Mouse (Mus musculus) hindbrain, embryonic 12.5 days (tissue): ENCODE results near the gene Stk32b. TPM values are rescaled to one million over a fixed set of nuclear protein-coding genes. Genes with fewer than 3 reads are reported as not detected.

Source experiments
- ATAC-seq: fragments of 200-750 bp; cut with Nextera tagmentation; 2 replicates; pipeline ENCODE4 v1.8.0; 2017; ENCODE audit warnings: moderate TSS enrichment; ENCODE audit not compliant: low FRiP score
- H3K27ac ChIP-seq: fragments of 300-500 bp; sonication (generic); 2 replicates; pipeline ENCODE4 v1.5.1; 2016; ENCODE audit warnings: mild to moderate bottlenecking
- H3K27me3 ChIP-seq: fragments of 300-500 bp; sonication (generic); 2 replicates; pipeline ENCODE4 v1.6.1; 2016; ENCODE audit warnings: mild to moderate bottlenecking
- H3K36me3 ChIP-seq: fragments of 300-500 bp; sonication (generic); 2 replicates; pipeline ENCODE4 v1.6.1; 2016; ENCODE audit warnings: mild to moderate bottlenecking
- H3K4me1 ChIP-seq: fragments of 300-500 bp; sonication (generic); 2 replicates; pipeline ENCODE4 v1.6.1; 2016
- H3K4me2 ChIP-seq: fragments of 300-500 bp; sonication (generic); replicated peaks from 2 replicates; pipeline ENCODE4 v1.6.1; 2016; ENCODE audit warnings: mild to moderate bottlenecking
- H3K4me3 ChIP-seq: fragments of 300-500 bp; sonication (generic); 2 replicates; pipeline ENCODE4 v1.5.1; 2016; ENCODE audit warnings: mild to moderate bottlenecking
- H3K9ac ChIP-seq: fragments of 300-500 bp; sonication (generic); 2 replicates; pipeline ENCODE4 v1.6.1; 2016; ENCODE audit warnings: mild to moderate bottlenecking, moderate library complexity
- H3K9me3 ChIP-seq: fragments of 300-500 bp; sonication (generic); replicated peaks from 2 replicates; pipeline ENCODE4 v1.6.1; 2016; ENCODE audit warnings: mild to moderate bottlenecking
- WGBS: fragments of 180-500 bp; shearing (Covaris S2); methylation state at CpG from one replicate; pipeline ENCODE4 v1.1.7; 2016; 5-methylcytosine and 5-hydroxymethylcytosine counted together
- polyA plus RNA-seq: library from polyadenylated mRNA; unstranded; fragments of >200 nt; fragmentation: Nextera tagmentation; extraction: Ambion mirVana; gene quantifications from 2 replicates; pipeline ENCODE4 v1.2.1, GENCODE M21; 2016

Gene Stk32b
- 8.6 and 9.3 TPM in 2 replicates for polyA plus RNA-seq

GRCm38 (mm10) chr5:37716505-37717372 lies at the start of gene Stk32b:
Gene Stk32b (minus strand): TSS chr5:37717171.
- Histone ChIP-seq H3K4me2 (peak within 1 kb of the TSS; percentile 86), H3K4me1 (peaks cover 19% of the 10 kb centered on the region), H3K27me3 (peaks cover 34% of the 10 kb centered on the region), H3K9me3 (no peaks in the 10 kb centered on the region), H3K36me3 (no peaks in the 10 kb centered on the region), H3K4me3 (peak within 1 kb of the TSS; percentile 49), H3K9ac (peak within 1 kb of the TSS; percentile 75), H3K27ac (peak within 1 kb of the TSS; percentile 82)
- peak; percentile 91 for ATAC-seq
- WGBS, result under 1% methylated on average over 40 of the region's 40 CpGs

- no peak for ATAC-seq
Observed at GRCm38 (mm10) chr5:37765851-37766250, 48.9 kb upstream of the Stk32b start.

GRCm38 (mm10) chr5:37762046-37762445 lies 45.1 kb upstream of the Stk32b start:
- Histone ChIP-seq H3K4me2 (no peak overlapping the region), H3K4me1 (0 out of 2 replicates have a peak, but pooled peaks cover 2% of the 10 kb centered on the region), H3K36me3 (no peaks in the 10 kb centered on the region), H3K9ac (no peak overlapping the region), H3K27ac (no peak overlapping the region), H3K9me3 (no peaks in the 10 kb centered on the region), H3K27me3 (peaks cover 8% of the 10 kb centered on the region; the same call in 1 of the 2 replicates), H3K4me3 (no peak overlapping the region)
- WGBS, result 94% methylated on average over 3 of the region's 3 CpGs
- no peak for ATAC-seq

More at GRCm38 (mm10) chr5:37765851-37766250, 48.9 kb upstream of the Stk32b start:
- Histone ChIP-seq H3K9me3 (no peaks in the 10 kb centered on the region), H3K27me3 (peaks cover 11% of the 10 kb centered on the region; the same call in 1 of the 2 replicates), H3K4me3 (no peak overlapping the region), H3K9ac (no peak overlapping the region), H3K27ac (no peak overlapping the region), H3K36me3 (no peaks in the 10 kb centered on the region), H3K4me1 (0 out of 2 replicates have a peak, but pooled peaks cover 2% of the 10 kb centered on the region), H3K4me2 (no peak overlapping the region)
- 27% methylated on average over 8 of the region's 8 CpGs for WGBS

GRCm38 (mm10) chr5:37753366-37753765 lies 36.4 kb upstream of the Stk32b start:
- WGBS, result 79% methylated on average over 7 of the region's 7 CpGs
- no peaks in the 10 kb centered on the region for H3K4me1 ChIP-seq
- no peak overlapping the region for H3K4me3 ChIP-seq
- no peaks in the 10 kb centered on the region; the same call in 1 of the 2 replicates for H3K27me3 ChIP-seq
- H3K9me3 ChIP-seq, result no peaks in the 10 kb centered on the region
- H3K9ac ChIP-seq, result no peak overlapping the region
- H3K36me3 ChIP-seq, result no peaks in the 10 kb centered on the region
- no peak overlapping the region for H3K27ac ChIP-seq
- no peak overlapping the region for H3K4me2 ChIP-seq
- ATAC-seq, result no peak

- no peak overlapping the region for H3K27ac ChIP-seq
- no peaks in the 10 kb centered on the region; the same call in 1 of the 2 replicates for H3K27me3 ChIP-seq
- no peaks in the 10 kb centered on the region for H3K36me3 ChIP-seq
- no peaks in the 10 kb centered on the region for H3K9me3 ChIP-seq
- H3K9ac ChIP-seq, result no peak overlapping the region
- ATAC-seq, result peak; percentile 80
- H3K4me3 ChIP-seq, result no peak overlapping the region
- no peak overlapping the region for H3K4me2 ChIP-seq
- no peaks in the 10 kb centered on the region for H3K4me1 ChIP-seq
- 60% methylated on average over 8 of the region's 8 CpGs for WGBS
Observed at GRCm38 (mm10) chr5:37752027-37752967, 35.3 kb upstream of the Stk32b start.

GRCm38 (mm10) chr5:37743889-37744707 lies 27.1 kb upstream of the Stk32b start:
- Histone ChIP-seq H3K4me1 (no peaks in the 10 kb centered on the region), H3K27me3 (no peaks in the 10 kb centered on the region), H3K9me3 (peaks cover 8% of the 10 kb centered on the region; the same call in 1 of the 2 replicates), H3K9ac (no peak overlapping the region), H3K4me3 (no peak overlapping the region), H3K4me2 (no peak overlapping the region), H3K36me3 (no peaks in the 10 kb centered on the region), H3K27ac (no peak overlapping the region)
- WGBS, result 79% methylated on average over 13 of the region's 13 CpGs
- no peak for ATAC-seq

GRCm38 (mm10) chr5:37736213-37736612 lies 19.2 kb upstream of the Stk32b start:
- Histone ChIP-seq H3K4me3 (no peak overlapping the region), H3K9ac (no peak overlapping the region), H3K27me3 (no peaks in the 10 kb centered on the region), H3K4me2 (no peak overlapping the region), H3K27ac (no peak overlapping the region), H3K36me3 (no peaks in the 10 kb centered on the region), H3K9me3 (0 out of 2 replicates have a peak, but pooled peaks cover 5% of the 10 kb centered on the region), H3K4me1 (peaks cover 6% of the 10 kb centered on the region; the same call in 1 of the 2 replicates)
- 58% methylated on average over 7 of the region's 7 CpGs for WGBS
- no peak for ATAC-seq

- Histone ChIP-seq H3K4me3 (no peak within 1 kb of the TSS), H3K27ac (no peak within 1 kb of the TSS), H3K27me3 (no peaks in the 10 kb centered on the region), H3K36me3 (no peaks in the 10 kb centered on the region), H3K4me1 (peaks cover 6% of the 10 kb centered on the region; the same call in 1 of the 2 replicates), H3K9ac (no peak within 1 kb of the TSS), H3K4me2 (no peak within 1 kb of the TSS), H3K9me3 (0 out of 2 replicates have a peak, but pooled peaks cover 5% of the 10 kb centered on the region)
- 44% methylated on average over 5 of the region's 5 CpGs for WGBS
- ATAC-seq, result no peak
Observed at GRCm38 (mm10) chr5:37735224-37735623, 18.3 kb upstream of the Stk32b start, which contains the start of gene Cytl1. Gene Cytl1 (plus strand): TSS chr5:37735519.

GRCm38 (mm10) chr5:37730781-37731180 lies 13.8 kb upstream of the Stk32b start:
- Histone ChIP-seq H3K4me2 (no peak overlapping the region), H3K27me3 (no peaks in the 10 kb centered on the region), H3K9me3 (0 out of 2 replicates have a peak, but pooled peaks cover 5% of the 10 kb centered on the region), H3K4me1 (peaks cover 6% of the 10 kb centered on the region; the same call in 1 of the 2 replicates), H3K36me3 (no peaks in the 10 kb centered on the region), H3K9ac (no peak overlapping the region), H3K27ac (no peak overlapping the region), H3K4me3 (no peak overlapping the region)
- ATAC-seq, result no peak
- 78% methylated on average over 2 of the region's 2 CpGs for WGBS

- ATAC-seq, result no peak
- no peaks in the 10 kb centered on the region for H3K9me3 ChIP-seq
- no peaks in the 10 kb centered on the region for H3K36me3 ChIP-seq
- no peak overlapping the region for H3K4me2 ChIP-seq
- no peaks in the 10 kb centered on the region for H3K27me3 ChIP-seq
- no peak overlapping the region for H3K27ac ChIP-seq
- H3K4me3 ChIP-seq, result no peak overlapping the region
- 63% methylated on average over 4 of the region's 4 CpGs for WGBS
- no peak overlapping the region for H3K9ac ChIP-seq
- H3K4me1 ChIP-seq, result peaks cover 4% of the 10 kb centered on the region
Observed at GRCm38 (mm10) chr5:37725220-37725886, 8.4 kb upstream of the Stk32b start.

- no peak for ATAC-seq
- H3K4me3 ChIP-seq, result no peak overlapping the region
- peaks cover 27% of the 10 kb centered on the region for H3K27me3 ChIP-seq
- no peak overlapping the region for H3K4me2 ChIP-seq
- H3K9me3 ChIP-seq, result no peaks in the 10 kb centered on the region
- H3K36me3 ChIP-seq, result no peaks in the 10 kb centered on the region
- peaks cover 19% of the 10 kb centered on the region for H3K4me1 ChIP-seq
- no peak overlapping the region for H3K27ac ChIP-seq
- WGBS, result 29% methylated on average over 6 of the region's 6 CpGs
- H3K9ac ChIP-seq, result no peak overlapping the region
Observed at GRCm38 (mm10) chr5:37720670-37721069, 3.7 kb upstream of the Stk32b start.
